Mouse (Mus musculus) forebrain, embryonic 16.5 days (tissue): ENCODE measurements at regions not wholly inside any gene's neighbourhood (a gene's known extent, or its start where the extent isn't known, plus 50 kb on each side); places are given as distances from the start of the nearest gene placed in this dataset.

ENCODE experiments used
- ATAC-seq: fragments of 200-750 bp; cut with Nextera tagmentation; 2 replicates; pipeline ENCODE4 v1.8.0; 2017; ENCODE audit warnings: mild to moderate bottlenecking, moderate library complexity
- H3K27ac ChIP-seq: fragments of 300-500 bp; sonication (generic); 2 replicates; pipeline ENCODE4 v1.5.1; 2014; ENCODE audit warnings: low read length, control low read depth
- H3K27me3 ChIP-seq: fragments of 300-500 bp; sonication (generic); replicated peaks from 2 replicates; pipeline ENCODE4 v1.6.1; 2014; ENCODE audit warnings: low read length; ENCODE audit not compliant: control insufficient read depth, insufficient read depth
- H3K36me3 ChIP-seq: fragments of 300-500 bp; sonication (generic); 2 replicates; pipeline ENCODE4 v1.6.1; 2014; ENCODE audit not compliant: control insufficient read depth, insufficient read depth
- H3K4me1 ChIP-seq: fragments of 300-500 bp; sonication (generic); replicated peaks from 2 replicates; pipeline ENCODE4 v1.6.1; 2014; ENCODE audit warnings: low read length; ENCODE audit not compliant: control insufficient read depth, insufficient read depth
- H3K4me2 ChIP-seq: fragments of 300-500 bp; sonication (generic); 2 replicates; pipeline ENCODE4 v1.6.1; 2014; ENCODE audit warnings: mild to moderate bottlenecking, low read length, control low read depth
- H3K4me3 ChIP-seq: fragments of 300-500 bp; sonication (generic); replicated peaks from 2 replicates; pipeline ENCODE4 v1.5.1; 2014; ENCODE audit warnings: mild to moderate bottlenecking, low read length, control low read depth
- H3K9ac ChIP-seq: fragments of 300-500 bp; sonication (generic); replicated peaks from 2 replicates; pipeline ENCODE4 v1.6.1; 2014; ENCODE audit warnings: low read depth, low read length, control low read depth
- H3K9me3 ChIP-seq: fragments of 300-500 bp; sonication (generic); 2 replicates; pipeline ENCODE4 v1.6.1; 2016; ENCODE audit warnings: low read length; ENCODE audit not compliant: control insufficient read depth
- WGBS: fragments of 180-500 bp; shearing (Covaris S2); extraction: QIAGEN DNeasy Blood & Tissue Kit; methylation state at CpG from one replicate; pipeline ENCODE4 v1.1.7; 2014; 5-methylcytosine and 5-hydroxymethylcytosine counted together

DNA sequence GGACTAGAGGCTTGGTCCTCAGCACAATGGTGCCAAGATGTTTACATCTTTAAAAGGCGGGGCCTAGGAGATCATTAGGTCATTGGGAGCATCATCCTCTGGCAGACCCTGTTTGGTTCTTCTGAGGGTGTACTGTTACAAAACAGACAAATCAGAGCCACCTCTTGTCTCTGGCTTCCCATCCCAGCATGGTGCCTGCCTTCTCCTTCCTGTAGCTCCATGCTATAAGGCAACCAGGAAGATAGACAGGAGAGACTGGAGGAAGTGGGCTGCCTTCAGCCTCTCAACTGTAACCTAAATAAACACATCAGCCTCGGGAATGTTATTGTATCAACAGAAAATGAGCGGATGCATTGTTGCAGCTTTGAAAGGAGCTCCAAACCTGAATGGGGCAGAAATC lies 529.8 kb upstream of the Gm765 start:
- H3K27ac ChIP-seq: no peak overlapping the region
- no peaks in the 10 kb centered on the region for H3K27me3 ChIP-seq
- H3K4me2 ChIP-seq: no peak overlapping the region
- 60% methylated on average over 3 of the region's 3 CpGs for WGBS
- H3K9me3 ChIP-seq: no peaks in the 10 kb centered on the region
- no peak overlapping the region for H3K9ac ChIP-seq
- H3K4me3 ChIP-seq: no peak overlapping the region
- no peaks in the 10 kb centered on the region for H3K36me3 ChIP-seq
- no peaks in the 10 kb centered on the region for H3K4me1 ChIP-seq
- no peak for ATAC-seq

DNA sequence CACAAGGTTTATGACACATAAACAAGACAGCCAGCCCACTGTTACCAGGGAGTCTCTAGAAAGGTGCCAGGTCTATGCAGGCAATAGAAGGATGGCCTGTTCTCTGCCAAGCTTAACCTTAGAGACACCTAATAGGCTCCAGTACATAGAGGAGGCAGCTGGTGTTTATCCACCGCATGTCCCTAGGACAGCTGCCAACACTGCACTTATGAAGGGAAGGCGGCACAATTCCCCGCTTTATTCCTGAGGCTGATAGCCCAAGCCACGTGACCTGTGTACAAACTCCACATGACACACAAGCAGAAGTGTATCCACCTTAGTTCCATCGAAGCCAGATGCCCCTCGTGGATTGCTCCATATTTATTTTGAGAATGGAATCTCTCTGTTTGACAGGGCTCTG lies 527.2 kb upstream of the Gm765 start:
- Histone ChIP-seq H3K9me3 (no peaks in the 10 kb centered on the region), H3K27ac (no peak overlapping the region), H3K4me2 (no peak overlapping the region), H3K27me3 (no peaks in the 10 kb centered on the region), H3K4me3 (no peak overlapping the region), H3K9ac (no peak overlapping the region), H3K4me1 (no peaks in the 10 kb centered on the region), H3K36me3 (no peaks in the 10 kb centered on the region)
- no peak for ATAC-seq
- 61% methylated on average over 6 of the region's 6 CpGs for WGBS

DNA sequence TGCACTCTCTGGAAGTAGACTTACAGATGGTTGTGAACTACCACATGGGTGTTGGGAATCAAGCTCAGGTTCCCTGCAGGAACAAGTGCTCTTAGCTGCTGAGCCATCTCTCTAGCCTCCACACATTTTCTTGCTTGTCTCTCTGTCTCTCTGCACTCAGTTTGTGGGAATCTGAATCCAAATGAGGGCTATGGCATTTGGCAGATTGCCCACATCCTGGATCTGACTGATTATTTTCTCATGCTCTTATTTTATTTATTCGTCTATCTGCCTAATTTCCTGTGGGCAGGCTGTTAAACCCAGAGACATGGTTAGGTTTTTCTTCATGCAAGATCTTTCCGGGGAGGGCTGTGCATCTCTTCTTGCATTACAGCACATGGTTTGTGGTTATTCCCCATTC lies 521.8 kb upstream of the Gm765 start:
- no peaks in the 10 kb centered on the region for H3K36me3 ChIP-seq
- no peaks in the 10 kb centered on the region for H3K4me1 ChIP-seq
- no peak overlapping the region for H3K4me3 ChIP-seq
- no peak for ATAC-seq
- H3K27ac ChIP-seq: no peak overlapping the region
- no peak overlapping the region for H3K9ac ChIP-seq
- WGBS: 43% methylated on average over 2 of the region's 2 CpGs
- no peaks in the 10 kb centered on the region for H3K27me3 ChIP-seq
- no peak overlapping the region for H3K4me2 ChIP-seq
- H3K9me3 ChIP-seq: no peaks in the 10 kb centered on the region

DNA sequence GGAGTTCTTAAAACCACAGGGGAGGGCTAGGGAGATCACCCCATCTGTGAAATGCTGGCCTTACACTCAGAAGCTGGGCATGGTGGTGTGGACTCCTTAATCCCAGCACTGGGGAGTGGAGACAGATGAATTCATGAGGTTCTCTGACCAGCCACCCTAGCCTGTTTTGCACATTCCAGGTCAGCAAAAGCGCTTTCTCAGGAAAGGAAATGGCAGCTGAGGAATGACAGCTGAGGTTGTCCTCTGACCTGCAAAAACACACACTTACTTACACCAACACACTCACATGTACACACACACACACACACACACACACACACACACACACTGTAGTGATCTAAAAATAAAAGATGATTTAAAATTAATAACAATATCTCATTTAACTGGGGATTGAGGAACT lies 513.4 kb upstream of the Gm765 start:
- no peaks in the 10 kb centered on the region for H3K36me3 ChIP-seq
- no peak overlapping the region for H3K9ac ChIP-seq
- H3K4me2 ChIP-seq: no peak overlapping the region
- ATAC-seq: no peak
- WGBS: 96% methylated on average over 1 of the region's 1 CpGs
- H3K27me3 ChIP-seq: no peaks in the 10 kb centered on the region
- H3K4me1 ChIP-seq: no peaks in the 10 kb centered on the region
- H3K9me3 ChIP-seq: no peaks in the 10 kb centered on the region
- no peak overlapping the region for H3K4me3 ChIP-seq
- no peak overlapping the region for H3K27ac ChIP-seq

DNA sequence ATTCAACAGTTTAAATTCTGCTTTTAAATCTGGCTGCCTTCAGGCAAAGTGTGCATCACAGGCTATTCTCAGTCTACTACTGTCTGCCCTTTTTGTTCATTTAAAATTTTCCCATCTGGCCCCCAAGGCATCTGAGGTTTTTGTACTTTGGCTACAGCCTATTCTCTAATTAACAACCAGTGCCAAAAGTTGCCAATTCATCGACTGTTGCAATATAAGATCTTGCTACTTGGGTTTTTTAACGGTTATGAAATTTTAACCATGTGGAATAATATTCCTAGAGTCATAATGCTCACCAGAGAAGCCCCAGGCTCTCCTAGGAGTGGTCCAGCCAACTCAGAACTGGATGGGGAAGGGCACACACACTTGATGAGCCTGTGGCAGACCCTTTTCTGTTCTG lies 508.4 kb upstream of the Gm765 start:
- Histone ChIP-seq H3K9me3 (no peaks in the 10 kb centered on the region), H3K4me3 (no peak overlapping the region), H3K4me2 (no peak overlapping the region), H3K9ac (no peak overlapping the region), H3K27ac (no peak overlapping the region), H3K36me3 (no peaks in the 10 kb centered on the region), H3K27me3 (no peaks in the 10 kb centered on the region), H3K4me1 (no peaks in the 10 kb centered on the region)
- 60% methylated on average over 2 of the region's 2 CpGs for WGBS
- ATAC-seq: no peak

DNA sequence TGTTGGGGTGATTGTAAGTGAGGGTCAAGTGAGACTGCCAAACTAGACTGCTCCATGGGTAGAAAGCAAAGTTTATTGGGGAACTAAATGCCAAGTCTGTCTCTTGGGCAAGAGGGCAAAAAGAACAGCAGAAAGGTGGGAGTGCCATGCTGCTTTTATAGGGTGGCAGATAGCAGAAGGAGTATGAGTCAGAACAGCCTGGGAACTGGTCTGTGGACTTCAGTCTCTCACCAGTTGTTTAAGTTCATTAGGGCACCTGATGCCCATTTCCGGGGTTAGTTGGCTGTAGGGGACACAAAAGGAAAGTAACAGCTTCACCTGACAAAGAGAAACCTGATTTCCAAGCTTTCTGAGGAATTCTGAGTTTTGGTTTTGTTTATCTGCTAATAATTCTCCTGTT lies 506.3 kb upstream of the Gm765 start:
- 88% methylated on average over 1 of the region's 1 CpGs for whole genome bisulfite sequencing
- Histone ChIP-seq H3K27ac (no peak overlapping the region), H3K4me1 (no peaks in the 10 kb centered on the region), H3K9ac (no peak overlapping the region), H3K4me2 (no peak overlapping the region), H3K27me3 (no peaks in the 10 kb centered on the region), H3K9me3 (no peaks in the 10 kb centered on the region), H3K36me3 (no peaks in the 10 kb centered on the region), H3K4me3 (no peak overlapping the region)
- no peak for ATAC-seq

DNA sequence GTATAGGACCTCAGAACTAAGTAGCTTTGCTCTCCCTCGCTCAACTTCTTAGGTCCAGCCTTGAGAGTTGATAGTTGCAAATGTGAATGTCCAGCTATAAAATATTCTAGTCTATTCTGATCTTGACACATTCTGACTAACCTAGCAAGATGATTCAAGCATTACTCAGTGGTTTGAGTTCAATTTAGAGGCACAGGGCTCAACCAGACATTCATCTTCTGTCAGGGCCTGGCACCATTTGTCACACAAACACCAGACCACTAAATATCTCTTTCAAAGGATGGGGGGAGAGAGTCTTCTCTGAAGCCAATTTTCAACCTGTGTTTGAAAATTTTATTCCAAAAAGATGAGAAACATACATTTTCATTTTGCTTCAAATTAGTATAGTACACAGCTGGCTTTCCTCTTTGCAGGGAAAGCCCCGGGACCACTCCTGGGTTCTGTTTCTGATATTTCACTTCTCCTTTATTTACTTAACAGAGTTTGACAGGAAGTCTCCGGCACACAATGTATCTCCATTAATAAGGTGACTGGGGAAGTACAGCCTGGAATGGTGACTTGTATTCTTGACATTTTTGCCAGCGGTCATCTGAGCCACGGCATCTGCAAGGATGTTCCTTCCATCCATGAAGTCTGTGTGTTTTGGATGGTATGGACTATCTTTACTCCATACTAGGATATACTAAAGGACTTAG lies 503.6 kb upstream of the Gm765 start:
- WGBS: 91% methylated on average over 5 of the region's 5 CpGs
- Histone ChIP-seq H3K9me3 (no peaks in the 10 kb centered on the region), H3K4me3 (no peak overlapping the region), H3K27me3 (no peaks in the 10 kb centered on the region), H3K36me3 (no peaks in the 10 kb centered on the region), H3K27ac (no peak overlapping the region), H3K4me2 (no peak overlapping the region), H3K4me1 (peaks cover 2% of the 10 kb centered on the region; the same call in 1 of the 2 replicates), H3K9ac (no peak overlapping the region)
- no peak for ATAC-seq

DNA sequence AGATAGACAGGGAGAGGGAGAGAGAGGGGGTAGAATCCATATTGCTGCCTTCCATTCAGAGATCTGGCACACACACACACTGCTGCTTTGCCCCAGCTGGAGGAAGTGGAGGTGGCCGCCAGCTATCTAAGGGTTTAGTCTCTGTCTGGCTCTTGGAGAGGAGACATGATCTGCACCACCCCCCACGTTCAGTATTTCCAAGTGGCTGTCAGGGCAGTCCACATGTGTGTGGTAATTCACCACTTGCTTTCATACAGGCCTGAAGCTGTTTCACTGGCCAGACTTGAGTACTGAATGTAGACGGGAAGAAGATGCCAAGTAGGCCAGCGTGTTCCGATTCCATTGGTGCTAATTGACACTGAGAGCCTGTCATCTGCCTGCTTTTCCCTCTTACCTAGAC lies 501.0 kb upstream of the Gm765 start:
- Histone ChIP-seq H3K27ac (no peak overlapping the region), H3K9me3 (no peaks in the 10 kb centered on the region), H3K4me3 (no peak overlapping the region), H3K4me2 (no peak overlapping the region), H3K9ac (no peak overlapping the region), H3K4me1 (peaks cover 2% of the 10 kb centered on the region; the same call in 1 of the 2 replicates), H3K27me3 (no peaks in the 10 kb centered on the region), H3K36me3 (no peaks in the 10 kb centered on the region)
- WGBS: 72% methylated on average over 5 of the region's 5 CpGs
- ATAC-seq: no peak

DNA sequence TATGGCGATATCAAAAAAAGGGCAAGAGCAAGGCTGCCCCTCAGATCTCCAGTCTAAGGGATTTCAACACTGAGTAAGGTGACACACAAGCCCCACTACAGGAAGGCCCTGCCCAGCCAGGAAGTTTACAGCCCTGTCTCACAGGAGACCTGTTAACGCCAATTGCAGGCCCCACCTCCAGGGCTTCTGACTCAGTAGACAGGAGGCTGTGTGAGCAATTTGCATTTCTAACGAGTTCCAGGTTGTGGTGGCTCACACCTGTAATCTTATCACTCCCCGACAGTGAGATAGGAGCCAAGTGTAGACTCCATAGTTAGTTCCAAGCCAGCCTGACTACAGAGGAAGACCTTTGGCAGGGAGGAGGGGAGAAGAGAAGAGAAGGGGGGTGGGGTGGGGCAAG lies 500.4 kb upstream of the Gm765 start:
- Histone ChIP-seq H3K9ac (no peak overlapping the region), H3K27me3 (no peaks in the 10 kb centered on the region), H3K27ac (no peak overlapping the region), H3K36me3 (no peaks in the 10 kb centered on the region), H3K4me2 (no peak overlapping the region), H3K9me3 (no peaks in the 10 kb centered on the region), H3K4me3 (no peak overlapping the region), H3K4me1 (peaks cover 2% of the 10 kb centered on the region; the same call in 1 of the 2 replicates)
- no peak for ATAC-seq
- 63% methylated on average over 4 of the region's 4 CpGs for WGBS

DNA sequence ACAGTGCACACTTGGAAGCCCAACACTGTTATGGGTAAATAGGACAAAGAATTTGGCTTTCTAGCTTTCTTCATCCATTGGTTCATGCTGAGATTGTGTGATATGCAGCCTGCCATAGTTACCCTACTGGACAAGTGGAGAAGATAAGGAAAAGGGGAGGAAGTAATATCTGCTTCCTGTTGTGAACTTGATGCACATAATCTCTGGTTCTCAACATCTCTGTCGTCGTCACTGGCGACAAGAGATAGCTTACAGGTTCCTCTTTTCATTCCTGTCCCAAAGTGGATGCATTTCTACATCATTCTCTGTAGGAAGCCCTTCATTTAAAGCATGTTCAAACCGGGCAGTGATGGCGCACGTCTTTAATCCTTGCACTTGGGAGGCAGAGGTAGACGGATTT lies 491.4 kb upstream of the Gm765 start:
- no peaks in the 10 kb centered on the region for H3K9me3 ChIP-seq
- ATAC-seq: no peak
- WGBS: 92% methylated on average over 7 of the region's 7 CpGs
- H3K4me3 ChIP-seq: no peak overlapping the region
- H3K9ac ChIP-seq: no peak overlapping the region
- H3K27me3 ChIP-seq: no peaks in the 10 kb centered on the region
- H3K27ac ChIP-seq: no peak overlapping the region
- H3K4me1 ChIP-seq: no peaks in the 10 kb centered on the region
- H3K4me2 ChIP-seq: no peak overlapping the region
- H3K36me3 ChIP-seq: no peaks in the 10 kb centered on the region
